Mouse (Mus musculus): ENCODE results near the gene Ucn2.

Gene Ucn2

DNA sequence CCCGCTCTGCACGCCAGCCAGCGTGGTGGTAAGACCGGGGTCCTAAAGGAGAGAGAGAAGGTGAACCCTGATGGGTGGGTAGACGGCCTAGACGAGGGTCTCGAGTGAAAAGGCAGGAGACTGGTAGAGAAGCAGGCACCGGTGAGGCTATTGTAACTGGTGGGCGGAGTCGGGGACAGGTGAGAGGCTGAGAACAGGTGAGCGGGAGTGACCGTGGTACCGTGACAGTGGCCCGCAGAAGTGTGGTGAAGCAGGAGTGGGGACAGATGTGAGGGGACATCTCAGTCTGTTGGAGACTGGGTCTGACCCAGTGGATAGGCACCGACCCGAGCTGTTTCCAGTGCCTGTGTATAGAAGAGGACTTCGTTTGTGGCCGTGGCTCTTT is 6.3 kb downstream of the Ucn2 start:
- DNase-seq (ENCODE audit: low spot score): no peak

DNA sequence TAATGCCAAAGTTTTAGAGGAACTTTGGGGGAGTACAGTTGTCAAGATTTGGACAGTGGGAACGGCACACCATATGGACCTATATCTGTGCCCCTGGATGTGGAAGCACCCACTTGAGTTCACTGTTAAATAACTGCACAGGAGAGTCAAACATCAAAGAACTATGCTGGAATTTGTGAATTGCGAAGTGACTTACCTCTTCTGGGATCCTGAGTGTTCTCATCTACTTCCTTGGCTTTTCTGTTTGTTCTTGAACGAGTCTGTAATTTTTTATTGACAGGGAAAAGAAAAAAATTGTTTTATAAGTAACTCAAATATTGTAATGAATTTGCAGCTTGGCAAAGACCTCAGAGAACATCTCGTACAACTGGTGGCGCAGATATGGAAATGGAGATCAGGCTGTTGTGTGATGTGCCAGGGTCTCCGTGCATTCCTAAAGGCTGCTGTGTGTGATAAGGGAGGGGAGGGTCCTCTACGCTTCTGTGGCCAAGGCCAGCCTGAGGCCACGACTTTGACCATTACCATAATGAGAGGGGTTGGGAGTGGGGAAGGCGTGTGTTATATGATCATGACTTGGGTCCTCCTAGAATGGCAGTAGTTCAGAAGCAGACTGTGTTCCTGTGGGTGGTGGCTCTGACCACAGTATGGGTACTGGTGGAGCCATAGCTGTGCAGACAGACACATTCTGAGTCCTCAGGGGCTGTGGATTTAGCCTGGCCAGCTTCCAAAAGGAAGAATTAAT is 7.0 kb downstream of the Ucn2 start:
- no peak for DNase-seq (ENCODE audit: low spot score)

DNA sequence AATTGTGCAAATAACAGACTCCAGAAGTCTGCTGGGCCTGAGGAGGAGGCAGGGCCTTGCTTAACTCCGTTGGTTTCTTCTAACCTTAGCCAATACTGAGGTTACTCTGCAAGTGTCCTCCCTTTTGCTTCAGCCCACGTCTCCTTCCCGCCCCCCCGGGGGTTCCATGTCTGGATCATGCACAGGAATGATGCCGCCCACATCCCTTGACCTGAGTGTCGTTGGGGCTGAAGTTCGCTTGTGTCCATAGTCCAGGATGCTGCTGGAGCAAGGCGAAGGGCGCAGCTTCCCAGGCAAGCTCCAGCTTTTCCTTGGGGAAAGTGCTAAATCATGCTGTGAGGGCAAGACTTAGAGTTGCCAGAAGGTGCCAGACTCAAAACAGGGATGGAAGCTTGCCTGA is 10.6 kb downstream of the Ucn2 start:
- no peak for DNase-seq (ENCODE audit: low spot score)

- DNase-seq (ENCODE audit: low spot score): no peak
Observed at GRCm38 (mm10) chr9:108998287-108999166, 12.7 kb downstream of the Ucn2 start.

DNA sequence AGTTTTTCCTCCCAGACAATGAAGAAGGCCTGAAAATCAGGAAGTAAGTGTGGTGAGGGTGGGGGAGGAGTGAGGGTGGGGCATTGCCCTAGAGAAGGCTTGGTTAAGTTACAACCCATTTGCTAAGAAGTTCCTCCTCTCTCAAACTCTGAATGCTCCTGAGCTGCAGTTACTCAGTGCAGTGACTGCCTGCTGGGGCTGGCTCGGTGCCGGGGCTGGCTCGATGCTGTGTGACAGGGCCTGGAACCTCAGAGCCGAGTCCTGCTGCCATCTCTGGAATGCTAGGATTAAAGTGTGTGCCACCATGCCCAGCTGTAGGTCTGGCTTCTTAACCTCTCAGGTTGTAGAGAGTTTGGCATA is 13.3 kb downstream of the Ucn2 start:
- no peak for DNase-seq (ENCODE audit: low spot score)

GRCm38 (mm10) chr9:109000726-109001125 is 14.9 kb downstream of the Ucn2 start:
- peak; percentile 79 for DNase-seq (ENCODE audit: low spot score)

- DNase-seq (ENCODE audit: low spot score): peak; percentile 75
Observed at GRCm38 (mm10) chr9:109003201-109003600, 17.4 kb downstream of the Ucn2 start.

DNA sequence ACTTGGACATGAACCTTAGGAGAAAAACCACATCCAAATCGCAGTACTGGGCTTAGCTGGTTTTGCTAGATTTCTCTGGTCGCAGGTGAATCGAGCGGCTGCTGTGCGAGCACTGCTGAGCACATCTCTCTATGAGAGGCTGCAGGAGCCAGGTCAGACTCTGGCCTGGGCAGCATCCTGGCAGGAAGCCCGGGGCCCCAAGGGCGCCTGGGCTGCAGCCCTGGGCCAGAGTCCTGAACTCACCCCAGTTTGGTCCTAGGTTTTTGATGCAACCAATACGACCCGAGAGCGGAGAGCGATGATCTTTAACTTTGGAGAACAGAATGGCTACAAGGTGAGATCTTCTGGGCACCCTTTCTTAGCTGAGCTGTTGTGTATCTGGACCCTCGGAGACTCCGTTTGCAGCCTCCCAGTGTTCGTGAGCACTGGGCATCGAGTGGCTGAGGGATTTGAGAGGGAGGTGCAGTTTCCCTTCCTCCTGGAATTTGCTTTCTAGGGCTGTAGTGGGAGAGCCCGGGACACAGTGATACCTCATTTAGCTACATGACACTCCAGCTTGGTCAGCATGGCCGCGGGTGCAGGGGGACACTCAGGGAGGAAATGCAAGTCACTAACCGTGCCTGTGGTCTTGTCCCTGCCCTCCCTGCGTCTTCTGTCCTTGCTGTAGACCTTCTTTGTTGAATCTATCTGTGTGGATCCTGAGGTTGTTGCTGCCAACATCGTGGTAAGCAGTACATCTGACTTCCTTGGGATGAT is 21.4 kb downstream of the Ucn2 start:
- no peak for DNase-seq (ENCODE audit: low spot score)

- no peak for DNase-seq (ENCODE audit: low spot score)
Observed at GRCm38 (mm10) chr9:109008081-109008480, 22.3 kb downstream of the Ucn2 start.

DNA sequence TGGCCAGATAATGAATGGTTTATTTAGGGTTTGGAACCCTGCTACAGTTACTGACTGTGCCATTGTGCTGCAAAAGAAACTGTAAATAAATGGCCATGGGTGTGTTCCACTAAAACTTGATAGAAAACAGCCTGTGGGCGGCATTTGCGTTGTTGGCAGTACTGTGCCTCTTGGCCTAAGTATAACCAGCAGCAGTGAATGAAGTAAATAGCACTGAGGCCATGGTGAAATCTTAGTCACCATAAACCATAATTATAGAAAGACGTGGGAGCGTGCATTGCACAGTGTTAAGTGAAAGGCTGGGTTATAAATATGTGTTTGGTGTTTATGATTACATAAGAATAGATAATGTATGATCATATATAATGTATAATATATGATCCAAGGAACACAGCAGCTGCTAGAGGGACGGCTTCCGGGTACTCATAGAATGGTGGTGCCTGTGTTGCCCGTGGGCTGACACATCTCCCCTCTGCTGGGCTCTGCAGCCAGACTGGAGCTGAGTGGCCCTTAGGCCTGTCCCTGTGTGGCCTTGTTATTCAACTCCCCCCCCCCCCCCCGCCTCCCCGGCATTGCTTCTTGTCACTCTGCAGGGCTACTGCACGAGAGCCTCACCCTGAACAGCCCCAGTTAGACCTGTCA is 23.3 kb downstream of the Ucn2 start:
- peak; percentile 61 for DNase-seq (ENCODE audit: low spot score)

- DNase-seq (ENCODE audit: low spot score): no peak
Observed at GRCm38 (mm10) chr9:109009636-109010315, 24.0 kb downstream of the Ucn2 start.

GRCm38 (mm10) chr9:109010316-109010690 is 24.5 kb downstream of the Ucn2 start:
- no peak for DNase-seq (ENCODE audit: low spot score)

GRCm38 (mm10) chr9:109015397-109015796 is 29.6 kb downstream of the Ucn2 start:
- DNase-seq (ENCODE audit: low spot score): no peak

GRCm38 (mm10) chr9:109016973-109017604 is 31.3 kb downstream of the Ucn2 start:
- no peak for DNase-seq (ENCODE audit: low spot score)

DNA sequence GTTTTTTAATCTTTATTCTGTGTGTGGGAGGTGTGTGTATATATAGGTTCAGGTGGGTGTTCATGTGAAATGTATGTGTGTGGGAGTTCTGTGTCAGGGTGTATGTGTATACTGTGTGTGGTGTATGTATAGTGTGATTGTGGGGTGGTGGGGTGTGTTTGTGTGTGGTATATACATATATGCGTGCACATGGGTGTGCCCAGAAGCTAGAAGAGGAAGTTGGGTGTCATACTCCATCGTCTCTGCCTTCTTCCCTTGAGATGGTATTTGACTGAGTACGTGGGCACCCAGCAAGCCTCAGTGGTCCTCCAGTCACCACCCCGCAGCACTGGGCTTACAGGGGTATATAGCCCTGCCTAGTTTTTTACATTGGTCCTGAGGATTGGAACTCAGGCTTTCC is 35.6 kb downstream of the Ucn2 start:
- DNase-seq (ENCODE audit: low spot score): no peak

GRCm38 (mm10) chr9:109022866-109023685 is 37.3 kb downstream of the Ucn2 start:
- peak; percentile 93 for DNase-seq (ENCODE audit: low spot score)

- peak; percentile 86 for DNase-seq (ENCODE audit: low spot score)
Observed at GRCm38 (mm10) chr9:109027521-109027920, 41.7 kb downstream of the Ucn2 start.

DNA sequence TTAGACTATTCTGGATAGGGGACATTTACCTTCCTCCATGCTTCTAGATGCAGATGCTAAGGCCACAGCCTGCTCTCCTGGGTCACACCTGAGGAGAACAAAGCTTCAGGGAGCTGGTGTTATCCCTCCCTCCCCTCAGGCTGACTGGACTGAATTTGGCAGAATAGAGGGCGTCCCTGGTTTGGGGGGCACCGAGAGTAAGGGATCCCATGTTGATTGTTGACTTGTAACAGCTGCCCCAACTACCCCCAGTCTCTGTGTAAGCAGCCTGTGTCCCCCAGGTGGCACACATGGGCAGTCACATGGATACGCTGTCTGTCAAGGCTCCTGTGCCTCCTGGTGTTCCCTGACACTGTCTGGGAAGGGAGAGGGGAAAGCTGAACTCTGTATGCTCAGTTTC is 42.6 kb downstream of the Ucn2 start:
- DNase-seq (ENCODE audit: low spot score): no peak

DNA sequence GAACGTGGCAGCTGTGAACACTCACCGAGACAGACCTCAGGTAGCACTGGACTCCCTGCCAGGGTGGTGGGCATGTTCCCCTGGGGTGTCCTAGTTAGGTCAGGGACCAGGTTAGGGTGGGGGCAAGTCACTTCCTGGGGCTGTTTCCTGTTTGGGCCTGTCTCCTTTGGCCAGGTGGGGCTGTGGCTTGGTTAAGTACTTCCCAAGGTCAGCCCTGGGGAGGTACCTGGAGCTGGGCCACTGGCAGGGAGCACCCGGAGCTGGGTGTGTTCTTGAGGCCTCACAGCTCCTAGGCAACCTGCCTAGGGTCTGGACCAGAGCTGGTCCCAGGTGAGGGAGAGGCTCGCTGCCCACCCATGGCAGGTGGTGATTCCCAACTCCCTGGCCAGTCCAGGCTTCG is 43.1 kb downstream of the Ucn2 start:
- DNase-seq (ENCODE audit: low spot score): no peak

- no peak for DNase-seq (ENCODE audit: low spot score)
Observed at GRCm38 (mm10) chr9:109030312-109030711, 44.5 kb downstream of the Ucn2 start.

Measured in adipocyte (in vitro differentiated cells).